Mouse (Mus musculus) bone marrow macrophage, adult 2 months (primary cell): ENCODE data around the gene Smtn.

ENCODE experiments used
- CTCF ChIP-seq: IDR thresholded peaks from 2 replicates; pipeline ENCODE4 v1.5.1; 2012; ENCODE audit warnings: low read depth, mild to moderate bottlenecking, low read length, moderate library complexity
- POLR2A ChIP-seq: IDR thresholded peaks from 2 replicates; pipeline ENCODE4 v1.6.1; 2012; ENCODE audit warnings: mild to moderate bottlenecking, low read depth, low read length, borderline replicate concordance

- TF ChIP-seq CTCF: no peak
- no peak for TF ChIP-seq POLR2A
These were observed 24.3 kb downstream of the Smtn start for GRCm38 (mm10) chr11:3516121-3516520.
